Mouse (Mus musculus) urinary bladder, adult 2 months (tissue): ENCODE results near the gene Fgfr2. TPM values are rescaled to one million over a fixed set of nuclear protein-coding genes. Genes with fewer than 3 reads are reported as not detected.

Experiments used
- DNase-seq: peaks from one replicate; pipeline ENCODE4 v3.0.0; 2022; ENCODE audit warnings: low spot score
- polyA plus RNA-seq: library from polyadenylated mRNA; depleted of rRNA; stranded (reverse); fragments of >200 nt; gene quantifications from 2 replicates; pipeline ENCODE4 v1.2.3, GENCODE M21; 2012

The Fgfr2 gene
- polyA plus RNA-seq, 1 experiment: 80.2 TPM

GRCm38 (mm10) chr7:131364131-131364530, 1759.0 kb downstream of the Fgfr2 start:
- no peak for DNase-seq

- peak; percentile 86 for DNase-seq
These were observed 1760.4 kb downstream of the Fgfr2 start, which contains the start of gene 2310057M21Rik for GRCm38 (mm10) chr7:131362615-131363300. Gene 2310057M21Rik (minus strand): TSS chr7:131362759.

GRCm38 (mm10) chr7:131362269-131362614, 1760.9 kb downstream of the Fgfr2 start:
- no peak for DNase-seq

- no peak for DNase-seq
These were observed 1767.0 kb downstream of the Fgfr2 start for GRCm38 (mm10) chr7:131356105-131356504.

- DNase-seq: no peak
These were observed 1777.2 kb downstream of the Fgfr2 start for GRCm38 (mm10) chr7:131345856-131346541.

- no peak for DNase-seq
These were observed 1785.6 kb downstream of the Fgfr2 start for GRCm38 (mm10) chr7:131337502-131338068.

- no peak for DNase-seq
These were observed 1789.6 kb downstream of the Fgfr2 start, which contains the start of gene Fam24a for GRCm38 (mm10) chr7:131333564-131333963. Gene Fam24a (plus strand): TSS chr7:131333864.

GRCm38 (mm10) chr7:131331688-131332087, 1791.5 kb downstream of the Fgfr2 start:
- no peak for DNase-seq

GRCm38 (mm10) chr7:131329416-131329815, 1793.7 kb downstream of the Fgfr2 start, which contains the start of gene Fam24b:
Gene Fam24b (minus strand): TSS chr7:131329516.
- no peak for DNase-seq

- no peak for DNase-seq
These were observed 1796.1 kb downstream of the Fgfr2 start for GRCm38 (mm10) chr7:131327054-131327453.

- no peak for DNase-seq
These were observed 1801.0 kb downstream of the Fgfr2 start, which contains the start of gene Cuzd1 for GRCm38 (mm10) chr7:131322192-131322591. Gene Cuzd1 (minus strand): TSS chr7:131322292.

GRCm38 (mm10) chr7:131318340-131318739, 1804.8 kb downstream of the Fgfr2 start:
- DNase-seq: no peak

- DNase-seq: no peak
These were observed 1805.6 kb downstream of the Fgfr2 start for GRCm38 (mm10) chr7:131317587-131317986.

- no peak for DNase-seq
These were observed 1808.7 kb downstream of the Fgfr2 start for GRCm38 (mm10) chr7:131314493-131314892.

GRCm38 (mm10) chr7:131306733-131307132, 1816.4 kb downstream of the Fgfr2 start:
- no peak for DNase-seq

- no peak for DNase-seq
These were observed 1819.8 kb downstream of the Fgfr2 start for GRCm38 (mm10) chr7:131303340-131303739.

- no peak for DNase-seq
These were observed 1826.0 kb downstream of the Fgfr2 start for GRCm38 (mm10) chr7:131297151-131297550.

GRCm38 (mm10) chr7:131265851-131266250, 1857.3 kb downstream of the Fgfr2 start:
- no peak for DNase-seq

GRCm38 (mm10) chr7:131264251-131264650, 1858.9 kb downstream of the Fgfr2 start:
- no peak for DNase-seq

GRCm38 (mm10) chr7:131260946-131261345, 1862.2 kb downstream of the Fgfr2 start:
- no peak for DNase-seq

GRCm38 (mm10) chr7:131257309-131257708, 1865.8 kb downstream of the Fgfr2 start:
- DNase-seq: no peak

- DNase-seq: no peak
These were observed 1866.3 kb downstream of the Fgfr2 start for GRCm38 (mm10) chr7:131256841-131257240.

- no peak for DNase-seq
These were observed 1878.2 kb downstream of the Fgfr2 start for GRCm38 (mm10) chr7:131244993-131245392.
